Mouse (Mus musculus): ENCODE measurements around the gene Erc2.

Gene Erc2

GRCm38 (mm10) chr14:27785562-27785961 is 163.3 kb downstream of the Erc2 start:
- H3K36me3 ChIP-seq (ENCODE audit: insufficient read depth, low read length) = no peaks in the 10 kb centered on the region
- H3K27me3 ChIP-seq (ENCODE audit: insufficient read depth, low read length) = peaks cover 2% of the 10 kb centered on the region; the same call in 1 of the 2 replicates
- no peak overlapping the region for H3K4me3 ChIP-seq (replicated peaks; ENCODE audit: low read length)
- H3K9me3 ChIP-seq (ENCODE audit: low read length) = peaks cover 11% of the 10 kb centered on the region
- no peaks in the 10 kb centered on the region for H3K4me1 ChIP-seq (replicated peaks; ENCODE audit: low read depth, low read length)
- TF ChIP-seq CTCF (conservative IDR thresholded peaks at IDR 0.05; ENCODE audit: low read length) (no peak), NANOG (IDR thresholded peaks at IDR 0.05; ENCODE audit: borderline replicate concordance, low read length) (no peak), POU5F1 (IDR thresholded peaks at IDR 0.05; ENCODE audit: borderline replicate concordance, low read length) (no peak)

GRCm38 (mm10) chr14:27789066-27789898 is 167.1 kb downstream of the Erc2 start:
- H3K36me3 ChIP-seq (ENCODE audit: insufficient read depth, low read length) = no peaks in the 10 kb centered on the region
- no peaks in the 10 kb centered on the region for H3K4me1 ChIP-seq (replicated peaks; ENCODE audit: low read depth, low read length)
- peaks cover 2% of the 10 kb centered on the region; the same call in 1 of the 2 replicates for H3K27me3 ChIP-seq (ENCODE audit: insufficient read depth, low read length)
- H3K9me3 ChIP-seq (ENCODE audit: low read length) = no peaks in the 10 kb centered on the region
- no peak overlapping the region for H3K4me3 ChIP-seq (replicated peaks; ENCODE audit: low read length)
- no peak for TF ChIP-seq POU5F1 (IDR thresholded peaks at IDR 0.05; ENCODE audit: borderline replicate concordance, low read length)
- no peak for TF ChIP-seq NANOG (IDR thresholded peaks at IDR 0.05; ENCODE audit: borderline replicate concordance, low read length)
- TF ChIP-seq CTCF (conservative IDR thresholded peaks at IDR 0.05; ENCODE audit: low read length) = no peak

GRCm38 (mm10) chr14:27798184-27798934 is 176.1 kb downstream of the Erc2 start:
- Histone ChIP-seq H3K27me3 (ENCODE audit: insufficient read depth, low read length) (no peaks in the 10 kb centered on the region), H3K4me3 (replicated peaks; ENCODE audit: low read length) (no peak overlapping the region), H3K9me3 (ENCODE audit: low read length) (peaks cover 13% of the 10 kb centered on the region), H3K4me1 (replicated peaks; ENCODE audit: low read depth, low read length) (peaks cover 3% of the 10 kb centered on the region; the same call in 1 of the 2 replicates), H3K36me3 (ENCODE audit: insufficient read depth, low read length) (no peaks in the 10 kb centered on the region)
- no peak for TF ChIP-seq CTCF (conservative IDR thresholded peaks at IDR 0.05; ENCODE audit: low read length)
- TF ChIP-seq POU5F1 (IDR thresholded peaks at IDR 0.05; ENCODE audit: borderline replicate concordance, low read length) = no peak
- no peak for TF ChIP-seq NANOG (IDR thresholded peaks at IDR 0.05; ENCODE audit: borderline replicate concordance, low read length)

- H3K9me3 ChIP-seq (ENCODE audit: low read length) = peaks cover 21% of the 10 kb centered on the region
- H3K4me1 ChIP-seq (replicated peaks; ENCODE audit: low read depth, low read length) = peaks cover 3% of the 10 kb centered on the region; the same call in 1 of the 2 replicates
- TF ChIP-seq NANOG (IDR thresholded peaks at IDR 0.05; ENCODE audit: borderline replicate concordance, low read length) = no peak
- TF ChIP-seq CTCF (conservative IDR thresholded peaks at IDR 0.05; ENCODE audit: low read length) = no peak
- no peak for TF ChIP-seq POU5F1 (IDR thresholded peaks at IDR 0.05; ENCODE audit: borderline replicate concordance, low read length)
- H3K4me3 ChIP-seq (replicated peaks; ENCODE audit: low read length) = no peak overlapping the region
- no peaks in the 10 kb centered on the region for H3K36me3 ChIP-seq (ENCODE audit: insufficient read depth, low read length)
- H3K27me3 ChIP-seq (ENCODE audit: insufficient read depth, low read length) = no peaks in the 10 kb centered on the region
Measured at GRCm38 (mm10) chr14:27800766-27801165, 178.5 kb downstream of the Erc2 start.

GRCm38 (mm10) chr14:27803961-27804360 is 181.7 kb downstream of the Erc2 start:
- H3K36me3 ChIP-seq (ENCODE audit: insufficient read depth, low read length) = no peaks in the 10 kb centered on the region
- no peaks in the 10 kb centered on the region for H3K4me1 ChIP-seq (replicated peaks; ENCODE audit: low read depth, low read length)
- TF ChIP-seq CTCF (conservative IDR thresholded peaks at IDR 0.05; ENCODE audit: low read length) (peak; percentile 83), POU5F1 (IDR thresholded peaks at IDR 0.05; ENCODE audit: borderline replicate concordance, low read length) (no peak), NANOG (IDR thresholded peaks at IDR 0.05; ENCODE audit: borderline replicate concordance, low read length) (no peak)
- H3K27me3 ChIP-seq (ENCODE audit: insufficient read depth, low read length) = 0 out of 2 replicates have a peak, but pooled peaks cover 4% of the 10 kb centered on the region
- peaks cover 15% of the 10 kb centered on the region for H3K9me3 ChIP-seq (ENCODE audit: low read length)
- no peak overlapping the region for H3K4me3 ChIP-seq (replicated peaks; ENCODE audit: low read length)

- TF ChIP-seq CTCF (conservative IDR thresholded peaks at IDR 0.05; ENCODE audit: low read length) (no peak), POU5F1 (IDR thresholded peaks at IDR 0.05; ENCODE audit: borderline replicate concordance, low read length) (no peak), NANOG (IDR thresholded peaks at IDR 0.05; ENCODE audit: borderline replicate concordance, low read length) (no peak)
- 0 out of 2 replicates have a peak, but pooled peaks cover 5% of the 10 kb centered on the region for H3K27me3 ChIP-seq (ENCODE audit: insufficient read depth, low read length)
- H3K36me3 ChIP-seq (ENCODE audit: insufficient read depth, low read length) = no peaks in the 10 kb centered on the region
- no peaks in the 10 kb centered on the region for H3K4me1 ChIP-seq (replicated peaks; ENCODE audit: low read depth, low read length)
- peaks cover 15% of the 10 kb centered on the region for H3K9me3 ChIP-seq (ENCODE audit: low read length)
- H3K4me3 ChIP-seq (replicated peaks; ENCODE audit: low read length) = no peak overlapping the region
Measured at GRCm38 (mm10) chr14:27805064-27805463, 182.8 kb downstream of the Erc2 start.

- 0 out of 2 replicates have a peak, but pooled peaks cover 5% of the 10 kb centered on the region for H3K27me3 ChIP-seq (ENCODE audit: insufficient read depth, low read length)
- H3K36me3 ChIP-seq (ENCODE audit: insufficient read depth, low read length) = no peaks in the 10 kb centered on the region
- TF ChIP-seq POU5F1 (IDR thresholded peaks at IDR 0.05; ENCODE audit: borderline replicate concordance, low read length) (no peak), CTCF (conservative IDR thresholded peaks at IDR 0.05; ENCODE audit: low read length) (peak; percentile 81)
- H3K4me3 ChIP-seq (replicated peaks; ENCODE audit: low read length) = no peak overlapping the region
- peaks cover 11% of the 10 kb centered on the region for H3K9me3 ChIP-seq (ENCODE audit: low read length)
- no peaks in the 10 kb centered on the region for H3K4me1 ChIP-seq (replicated peaks; ENCODE audit: low read depth, low read length)
Measured at GRCm38 (mm10) chr14:27808080-27808479, 185.9 kb downstream of the Erc2 start.

GRCm38 (mm10) chr14:27808523-27809114 is 186.4 kb downstream of the Erc2 start:
- Histone ChIP-seq H3K4me3 (replicated peaks; ENCODE audit: low read length) (no peak overlapping the region), H3K9me3 (ENCODE audit: low read length) (peaks cover 5% of the 10 kb centered on the region), H3K36me3 (ENCODE audit: insufficient read depth, low read length) (no peaks in the 10 kb centered on the region), H3K27me3 (ENCODE audit: insufficient read depth, low read length) (0 out of 2 replicates have a peak, but pooled peaks cover 5% of the 10 kb centered on the region), H3K4me1 (replicated peaks; ENCODE audit: low read depth, low read length) (no peaks in the 10 kb centered on the region)
- no peak for TF ChIP-seq POU5F1 (IDR thresholded peaks at IDR 0.05; ENCODE audit: borderline replicate concordance, low read length)
- no peak for TF ChIP-seq NANOG (IDR thresholded peaks at IDR 0.05; ENCODE audit: borderline replicate concordance, low read length)
- TF ChIP-seq CTCF (conservative IDR thresholded peaks at IDR 0.05; ENCODE audit: low read length) = no peak

All from E14TG2a.4 (cell line).